Mouse (Mus musculus): ENCODE results near the gene Mlf2.

The Mlf2 gene

DNA sequence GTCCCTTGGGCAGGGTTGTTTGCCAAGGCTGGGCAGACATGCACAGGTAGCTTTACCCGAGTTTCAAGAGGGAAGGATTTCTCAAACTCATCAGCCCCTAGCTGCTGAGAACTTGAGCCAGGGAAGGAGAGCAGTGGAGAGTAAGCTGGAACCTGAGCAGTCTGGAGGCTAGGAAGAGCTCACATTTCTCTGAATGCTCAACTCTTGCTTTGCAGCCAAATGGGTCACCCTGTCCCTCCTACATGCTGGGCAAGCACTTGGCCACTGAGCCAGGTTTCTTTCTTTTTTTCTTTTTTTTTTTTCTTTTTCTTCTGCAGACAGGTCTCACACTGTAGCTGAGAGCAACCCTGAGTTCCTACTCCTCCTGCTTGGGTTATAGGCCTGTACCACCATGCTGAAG, 5.5 kb downstream of the Mlf2 start:
- no peak for DNase-seq

DNA sequence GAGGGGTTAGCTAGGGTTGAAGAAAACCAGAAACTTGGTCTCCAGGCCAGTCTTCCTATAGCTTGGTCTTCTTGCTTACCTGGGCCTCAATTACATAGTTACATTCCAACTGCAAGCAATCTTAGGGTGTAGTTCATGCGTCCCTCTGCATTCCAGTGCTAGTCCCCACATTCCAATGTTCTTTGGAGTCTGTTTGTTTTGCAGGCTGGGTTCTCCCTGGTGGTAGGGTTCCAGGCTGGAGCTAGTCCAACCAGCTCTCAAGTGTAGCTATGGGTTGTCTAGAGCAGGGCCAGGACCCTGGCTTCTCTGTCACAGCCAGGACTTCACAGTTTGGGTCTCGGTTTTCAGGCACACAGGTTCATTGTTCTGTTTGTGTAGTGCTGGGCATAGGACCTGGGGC, 6.3 kb downstream of the Mlf2 start:
- no peak for DNase-seq

DNA sequence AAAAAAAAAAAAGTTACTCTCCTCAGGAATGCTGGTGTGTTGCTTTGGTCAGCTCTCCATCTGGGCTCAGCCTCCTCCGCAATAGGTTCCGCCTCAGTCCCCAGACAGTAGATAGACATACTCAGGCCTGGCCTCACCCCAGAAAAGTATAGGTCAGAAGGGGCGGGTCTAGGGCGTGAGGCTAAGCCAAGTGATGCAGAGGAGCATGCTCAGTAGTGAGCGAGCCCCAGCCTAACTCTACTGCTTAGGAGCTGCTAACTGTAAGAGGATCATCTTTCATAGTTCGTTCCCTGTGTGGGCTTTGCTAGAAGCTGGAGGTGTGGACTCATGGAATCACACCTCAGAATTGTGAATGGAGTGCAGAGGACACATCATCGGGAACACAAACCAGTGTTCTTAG, 7.4 kb downstream of the Mlf2 start:
- DNase-seq: no peak

DNA sequence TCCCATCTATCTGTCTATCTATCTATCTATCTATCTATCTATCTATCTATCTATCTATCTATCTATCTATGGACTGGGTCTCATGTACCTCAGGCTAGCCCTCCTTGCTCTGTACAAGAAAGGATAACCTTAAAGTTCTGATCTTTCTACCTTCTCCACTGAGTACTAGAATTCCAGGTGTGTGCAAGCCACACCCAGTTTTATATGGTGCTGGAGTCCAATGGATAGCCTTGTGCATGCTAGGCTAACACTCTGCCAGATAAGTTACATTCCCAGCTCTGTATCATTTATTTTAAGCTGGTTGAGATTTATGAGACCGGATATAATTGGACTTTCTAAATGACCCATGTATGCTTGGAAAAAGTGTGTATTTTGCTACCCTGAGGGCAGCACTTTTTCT, 10.5 kb downstream of the Mlf2 start:
- no peak for DNase-seq

DNA sequence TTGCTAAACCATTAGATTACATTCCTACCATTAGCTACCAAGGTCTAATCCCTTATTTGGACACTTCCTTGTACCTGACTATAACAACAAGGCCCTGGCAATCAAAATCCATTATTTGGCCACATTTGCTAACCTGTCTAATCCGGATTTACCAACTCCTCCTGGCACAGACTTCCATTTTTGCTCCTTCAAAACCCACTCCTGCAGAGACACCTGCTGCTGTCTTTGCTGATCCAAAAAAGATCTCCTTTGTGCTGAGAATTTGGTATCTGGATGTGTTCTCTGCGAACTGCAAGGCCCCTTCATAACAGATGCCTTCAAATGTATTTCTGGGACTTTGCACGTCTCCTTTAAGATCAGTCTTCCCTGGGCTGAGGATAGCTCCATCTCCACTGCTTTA, 12.3 kb downstream of the Mlf2 start:
- DNase-seq: no peak

DNA sequence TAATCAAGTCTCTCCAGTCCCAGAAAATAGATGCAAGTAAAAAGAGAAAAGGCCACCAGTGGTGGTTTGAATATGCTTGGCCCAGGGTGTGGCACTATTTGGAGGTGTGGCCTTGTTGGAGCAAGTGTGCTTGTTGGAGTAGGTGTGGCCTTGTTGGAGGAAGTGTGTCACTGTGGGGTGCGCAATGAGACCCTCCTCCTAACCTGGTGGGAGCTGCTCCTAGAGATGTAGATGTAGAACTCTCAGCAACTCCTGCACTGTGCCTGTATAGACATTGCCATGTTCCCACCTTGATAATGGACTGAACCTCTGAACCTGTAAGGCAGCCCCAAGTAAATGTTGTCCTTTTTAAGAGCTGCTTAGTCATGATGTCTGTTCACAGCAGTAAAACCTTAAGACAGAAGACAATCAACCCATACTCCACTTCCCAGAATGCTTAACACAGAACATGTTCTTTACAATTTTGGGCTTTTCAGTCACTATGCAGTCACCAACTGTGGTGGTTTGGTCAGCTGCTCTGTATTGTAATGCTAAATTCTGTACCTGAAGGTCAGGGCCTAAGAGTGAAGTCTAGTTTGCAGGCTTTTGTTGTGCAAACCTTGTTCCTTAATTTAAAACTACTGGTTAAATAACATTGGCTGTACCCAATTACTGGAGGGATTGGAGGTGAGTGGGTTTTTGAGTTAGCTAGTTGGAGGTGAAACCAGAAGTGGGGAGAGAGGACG, 23.0 kb downstream of the Mlf2 start:
- DNase-seq: no peak

DNA sequence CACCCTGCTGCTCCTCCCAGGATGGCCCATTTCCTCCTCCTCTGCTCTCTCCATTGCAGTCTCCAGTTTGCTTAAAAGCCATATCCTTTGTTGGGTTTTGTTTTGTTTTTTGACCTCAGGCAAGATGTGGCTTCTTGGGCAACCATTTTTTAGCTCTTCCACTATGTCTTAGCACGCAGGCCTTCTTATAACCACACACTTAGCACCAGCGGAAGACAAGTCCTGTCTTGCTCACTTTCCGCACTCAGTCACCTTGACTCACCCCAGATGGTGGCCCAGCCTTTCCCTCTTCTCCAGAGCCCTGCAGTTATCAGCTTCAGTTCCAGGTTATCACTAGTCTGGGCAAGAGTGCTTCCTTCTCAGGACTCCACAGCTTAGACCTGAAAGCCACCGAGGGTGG, 24.0 kb downstream of the Mlf2 start:
- no peak for DNase-seq

DNA sequence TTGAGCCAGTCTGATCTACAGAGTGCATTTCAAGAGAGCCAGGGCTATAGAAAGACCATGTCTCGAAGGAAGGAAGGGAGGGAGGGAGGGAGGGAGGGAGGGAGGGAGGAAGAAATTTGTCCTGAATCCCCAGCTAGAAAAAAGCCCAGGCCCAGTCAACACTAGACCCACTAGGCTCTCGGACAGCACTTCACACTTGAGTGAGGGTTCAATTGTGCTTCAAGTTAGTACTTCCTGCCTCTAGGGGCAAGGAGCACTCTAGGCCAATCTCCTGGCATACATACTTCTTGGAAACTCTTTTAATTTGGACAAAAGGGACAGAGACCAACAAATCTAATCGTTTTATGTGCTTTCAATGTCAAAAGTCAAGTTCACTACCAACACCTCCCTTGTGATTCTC, 26.9 kb downstream of the Mlf2 start:
- DNase-seq: no peak

DNA sequence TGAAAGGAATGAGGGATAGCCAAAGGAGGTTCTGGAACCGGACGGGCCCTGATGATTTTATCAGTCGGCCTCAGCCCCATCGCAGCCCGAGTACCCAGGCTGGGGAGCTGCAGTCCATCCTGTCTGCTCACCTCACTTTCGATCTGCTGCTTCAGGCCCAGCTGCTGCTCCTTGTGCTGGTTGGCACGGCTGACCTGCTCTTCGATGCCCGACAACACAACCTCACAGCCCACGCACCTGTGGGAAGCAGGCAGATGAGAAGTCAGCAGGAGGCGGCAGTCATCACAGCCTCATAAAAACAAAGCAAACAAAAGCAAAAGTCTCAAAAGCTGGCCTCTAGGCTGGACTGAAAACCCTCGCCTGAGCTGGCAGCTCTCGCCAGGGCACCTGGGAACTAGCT, 28.8 kb downstream of the Mlf2 start:
- DNase-seq: no peak

DNA sequence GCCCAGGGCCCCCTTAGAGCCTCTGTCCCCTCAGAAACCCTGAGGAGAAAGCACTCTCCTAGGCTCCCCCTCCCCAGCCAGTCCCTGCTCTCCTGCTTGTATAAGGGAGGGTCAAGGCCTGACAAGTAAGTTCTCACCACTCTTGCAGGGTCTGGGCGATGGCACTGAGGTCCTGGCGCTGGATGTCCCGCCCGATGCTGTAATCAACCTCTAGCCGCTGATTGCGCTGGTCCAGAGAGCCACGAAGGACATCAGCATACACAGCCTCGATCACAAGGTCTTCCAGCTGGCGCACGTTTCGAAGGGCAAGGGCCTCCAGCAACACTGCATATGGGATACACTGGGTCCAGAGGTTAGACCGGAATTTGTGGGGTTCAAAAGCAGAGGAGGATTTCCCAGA, 29.8 kb downstream of the Mlf2 start:
- DNase-seq: no peak

DNA sequence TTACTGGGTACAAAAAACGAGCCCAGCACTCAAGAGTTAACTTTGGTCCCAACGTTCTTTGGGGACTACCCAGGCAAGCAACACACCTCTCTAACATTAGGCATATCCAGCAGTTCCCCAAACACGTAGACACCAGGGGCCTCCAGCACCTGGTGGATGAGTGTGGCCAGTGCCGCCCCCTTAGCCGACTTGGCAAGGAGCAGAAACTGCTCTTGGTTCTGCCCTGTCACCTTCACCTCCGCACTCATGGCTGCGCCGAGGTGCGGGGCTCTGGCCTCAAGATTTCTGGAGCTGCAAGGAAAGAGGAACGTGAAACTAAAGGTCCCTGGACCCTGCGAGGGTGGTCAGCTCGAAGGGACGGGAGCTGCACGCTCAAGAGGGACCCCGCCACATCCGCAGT, 33.5 kb downstream of the Mlf2 start:
- no peak for DNase-seq

DNA sequence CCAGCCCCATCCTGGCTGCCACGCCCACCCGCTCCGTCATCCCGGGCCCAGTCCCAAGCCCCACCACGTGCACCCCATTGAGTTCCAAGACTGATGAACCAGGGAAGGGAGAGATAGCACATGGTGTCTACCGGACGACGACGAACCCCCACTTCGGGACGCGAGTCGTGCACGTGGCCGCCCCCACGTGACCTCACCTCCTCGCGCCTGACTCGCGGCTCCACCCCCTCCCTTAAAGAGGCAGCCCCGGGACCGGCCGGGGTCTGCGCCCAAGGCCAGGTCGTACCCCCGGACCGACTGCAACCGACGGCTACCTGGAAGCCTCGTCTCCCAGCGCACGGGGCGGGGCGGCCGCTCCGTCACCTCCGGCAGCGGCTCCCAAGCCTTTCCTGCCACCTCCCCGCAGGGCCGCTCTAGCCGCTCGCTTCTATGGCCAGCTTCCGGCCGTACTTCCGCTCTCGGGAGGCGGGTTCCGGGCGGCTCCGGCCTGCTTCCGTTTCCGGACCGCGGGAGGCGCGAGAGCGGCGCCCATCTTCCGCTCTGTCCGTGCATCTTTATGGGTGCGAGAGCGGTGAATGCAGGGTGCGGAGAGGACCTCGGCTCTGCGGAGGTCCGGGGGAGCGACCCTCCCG, 34.0 kb downstream of the Mlf2 start, which contains the start of gene Cops7a:
Cops7a (minus strand) TSS at position 451 of the 632 bp plus-strand sequence.
- DNase-seq: peak; percentile 98

DNA sequence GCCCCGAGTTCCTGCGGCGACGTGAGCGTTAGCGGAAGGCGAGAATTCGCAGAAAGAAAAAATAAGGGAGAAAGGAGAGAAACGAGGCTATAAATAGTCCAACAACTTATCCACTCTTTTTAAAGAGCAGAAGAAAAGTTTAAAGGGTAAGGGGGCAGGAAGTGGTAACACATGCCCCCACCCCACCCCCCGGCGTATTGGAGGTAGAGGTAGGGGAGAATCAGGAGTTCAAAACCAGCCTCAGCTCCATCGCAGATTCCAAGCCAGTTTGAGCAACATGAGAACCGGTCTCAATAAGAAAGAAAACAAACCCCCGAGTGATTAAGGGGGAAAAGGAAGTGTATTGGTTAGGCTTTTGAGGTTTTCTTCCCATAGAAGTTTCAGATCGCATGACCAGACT, 34.6 kb downstream of the Mlf2 start:
- peak; percentile 34 for DNase-seq

DNA sequence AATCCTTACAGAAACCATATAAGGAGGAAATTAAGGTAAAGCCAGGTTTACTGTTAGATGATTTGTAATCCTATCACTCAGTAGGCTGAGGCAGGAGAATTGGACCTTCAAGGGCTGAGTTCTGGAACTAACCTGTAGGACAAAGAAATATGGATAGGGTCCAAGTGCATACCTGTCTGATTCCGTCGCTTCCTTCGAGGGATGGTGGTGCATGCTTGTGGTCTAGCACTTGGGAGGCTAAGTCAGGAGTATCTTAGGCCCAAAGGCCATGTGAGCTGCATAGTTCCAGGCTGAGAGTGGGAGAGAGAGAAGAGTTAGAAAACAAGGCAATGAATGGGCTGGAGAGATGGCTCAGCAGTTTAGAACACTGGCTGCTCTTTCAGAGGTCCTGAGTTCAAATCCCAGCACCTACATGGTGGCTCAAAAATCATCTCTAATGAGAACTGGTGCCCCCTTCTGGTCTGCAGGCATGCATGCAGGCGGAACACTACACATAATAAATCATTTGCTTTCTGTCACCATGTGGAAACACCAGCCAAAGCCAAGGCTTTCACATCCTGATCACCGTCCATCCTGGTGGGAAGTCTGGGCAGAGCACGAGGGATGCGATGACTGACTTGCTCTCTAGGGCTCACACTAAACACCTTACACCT, 35.4 kb downstream of the Mlf2 start:
- DNase-seq: no peak

DNA sequence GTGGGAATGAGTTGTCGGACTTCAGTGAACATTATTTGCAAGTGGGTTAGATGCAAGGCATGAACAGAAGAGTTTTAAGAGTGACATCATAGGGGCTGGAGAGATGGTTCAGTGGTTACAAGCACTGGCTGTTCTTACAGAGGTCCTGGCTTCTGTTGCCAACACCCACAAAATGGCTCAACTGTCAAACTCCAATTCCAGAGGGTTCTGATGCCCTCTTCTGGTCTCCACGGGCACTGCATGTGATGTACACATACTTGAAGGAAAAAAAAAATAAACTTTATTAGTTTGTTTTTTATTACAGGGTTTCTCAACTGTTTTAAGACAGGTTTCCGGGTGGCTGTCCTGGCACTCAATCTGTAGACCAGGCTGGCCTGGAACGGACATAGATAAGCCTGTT, 36.6 kb downstream of the Mlf2 start:
- peak; percentile 63 for DNase-seq
